Mouse (Mus musculus): ENCODE measurements around the gene Olfr985.

Gene Olfr985

GRCm38 (mm10) chr9:40130084-40130483, at the start of gene Olfr985:
Gene Olfr985 (minus strand): TSS chr9:40130184.
- DNase-seq (ENCODE audit: low read depth, low spot score), result no peak

DNA sequence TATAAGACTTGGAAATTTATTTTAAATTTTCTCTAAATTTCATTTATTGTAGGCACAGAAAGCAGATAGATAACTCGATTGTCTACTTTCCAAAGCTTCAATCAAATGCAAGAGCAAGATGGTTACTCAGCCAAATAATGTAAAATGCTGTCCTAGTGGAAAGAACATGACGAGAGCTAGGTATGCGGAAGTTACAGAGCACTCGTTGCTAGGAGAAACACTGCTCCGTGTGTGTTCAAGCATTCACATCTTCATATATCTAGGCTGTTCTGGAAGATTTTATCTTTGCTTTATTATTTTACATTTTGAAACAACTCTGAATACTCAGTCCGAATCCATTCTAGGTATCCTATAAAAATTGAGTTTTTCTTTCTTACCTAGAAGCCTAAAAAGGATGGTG, 47.0 kb upstream of the Olfr985 start:
- no peak for DNase-seq (ENCODE audit: low read depth, low spot score)

DNA sequence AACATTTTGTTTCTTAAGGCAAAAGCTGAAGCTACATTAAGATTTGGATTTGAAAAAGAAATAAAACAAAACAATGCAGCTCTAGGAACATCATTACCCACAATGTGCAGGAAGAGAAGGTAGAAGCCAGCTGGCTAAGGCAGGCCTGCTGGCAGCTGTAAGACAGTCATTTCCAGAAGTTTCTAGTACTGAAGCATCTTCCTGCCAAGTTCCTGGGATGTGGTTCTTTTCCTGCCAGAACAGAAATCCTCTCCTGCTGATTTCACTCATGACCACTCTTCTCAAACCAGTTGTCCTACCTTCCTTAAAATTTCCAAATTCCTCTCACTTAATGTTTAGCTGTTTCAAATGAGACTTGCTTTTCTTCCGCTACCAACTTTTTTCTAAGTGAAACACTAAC, 36.5 kb upstream of the Olfr985 start:
- no peak for DNase-seq (ENCODE audit: low read depth, low spot score)

- DNase-seq (ENCODE audit: low read depth, low spot score), result no peak
These were observed 25.2 kb upstream of the Olfr985 start for GRCm38 (mm10) chr9:40155118-40155644.

DNA sequence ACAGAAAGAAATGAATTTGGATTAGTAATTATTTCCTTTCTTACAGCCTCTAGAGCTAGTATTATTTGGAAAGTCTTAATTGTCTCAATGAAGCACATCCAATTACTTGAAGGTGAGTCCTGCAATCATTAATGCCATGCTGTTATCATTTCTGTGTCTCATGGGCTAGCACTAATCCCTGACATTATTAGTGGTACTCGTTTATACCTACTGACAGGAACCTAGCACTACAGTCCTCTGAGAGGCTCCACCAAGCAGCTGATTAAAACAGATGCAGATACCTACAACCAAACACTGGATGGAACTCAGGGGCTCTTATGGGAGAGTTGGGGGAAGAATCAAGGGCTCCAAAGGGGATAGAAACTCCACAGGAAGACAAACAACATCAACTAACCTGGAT, 11.6 kb upstream of the Olfr985 start:
- DNase-seq (ENCODE audit: low read depth, low spot score), result no peak

- DNase-seq (ENCODE audit: low read depth, low spot score), result no peak
These were observed 9.5 kb upstream of the Olfr985 start for GRCm38 (mm10) chr9:40139484-40139883.

DNA sequence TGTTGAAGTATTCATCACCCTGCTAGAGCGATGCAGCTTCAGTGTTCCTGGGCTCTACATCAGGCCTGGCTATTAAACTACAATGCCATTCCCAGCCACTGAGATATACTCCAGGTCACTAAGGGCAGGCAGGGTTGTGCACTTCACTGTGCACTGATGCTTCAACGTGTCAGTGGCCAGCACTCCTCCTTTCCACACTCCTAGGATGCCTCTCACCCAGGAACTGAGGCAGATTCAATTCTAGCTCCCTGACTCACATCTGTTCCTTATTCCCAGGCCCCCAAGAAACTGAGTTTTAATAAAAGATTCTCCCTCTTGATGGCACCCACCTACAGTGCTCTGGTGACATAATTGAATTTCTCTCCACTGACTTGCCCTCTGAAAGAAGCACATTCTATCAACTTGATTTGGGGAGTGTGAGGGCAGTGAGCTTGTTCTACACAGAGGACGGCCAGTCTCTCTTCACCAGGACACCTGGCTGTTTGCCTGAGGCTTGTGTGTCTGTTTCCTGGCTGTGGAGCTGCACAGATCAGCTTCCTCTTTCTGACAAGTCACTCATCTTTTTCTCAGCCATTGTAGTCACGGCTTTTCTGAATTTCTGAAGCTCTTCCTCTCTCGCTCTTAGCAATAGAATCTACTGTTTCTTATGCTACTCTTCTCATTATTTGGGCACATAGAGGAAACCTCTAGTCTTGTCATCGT, 7.2 kb upstream of the Olfr985 start:
- no peak for DNase-seq (ENCODE audit: low read depth, low spot score)

DNA sequence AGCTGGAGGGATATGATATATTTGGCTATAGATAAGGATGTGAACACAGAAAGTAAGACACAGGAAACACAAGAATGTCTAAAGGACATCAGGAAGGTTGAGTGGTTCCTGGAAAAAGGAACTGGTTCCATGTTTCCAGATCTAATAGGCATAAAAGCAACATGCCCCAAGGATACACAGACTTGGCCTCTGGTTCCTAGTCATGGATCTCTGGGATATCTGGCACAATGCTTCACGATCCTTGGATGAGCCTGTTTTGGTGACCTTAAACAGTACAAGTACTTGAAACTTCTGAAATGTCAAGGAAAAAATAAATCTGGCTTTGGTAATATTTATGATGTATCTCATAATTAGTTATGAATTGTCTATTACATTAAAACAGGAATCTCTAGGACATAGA, 572 bp upstream of the Olfr985 start:
- no peak for DNase-seq (ENCODE audit: low read depth, low spot score)

DNA sequence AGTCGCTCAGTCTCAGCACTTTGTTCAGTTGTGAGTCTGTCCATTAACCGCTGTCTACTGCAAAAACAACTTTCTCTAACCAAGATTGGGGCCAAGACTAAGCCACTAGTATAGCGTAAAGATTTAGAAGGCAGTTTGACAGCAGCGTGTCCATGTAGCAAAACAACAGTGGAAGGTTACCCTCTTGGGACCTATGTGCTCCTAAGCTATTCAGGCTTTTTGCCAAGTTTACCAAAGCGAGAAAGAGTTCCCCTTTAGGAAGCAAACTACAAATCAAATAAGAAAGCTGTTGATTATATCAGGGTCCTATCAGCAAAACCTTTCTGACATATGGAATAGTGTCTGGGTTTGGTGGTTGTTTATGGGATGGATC, 12.7 kb downstream of the Olfr985 start:
- no peak for DNase-seq (ENCODE audit: low read depth, low spot score)

GRCm38 (mm10) chr9:40116645-40117286, 13.2 kb downstream of the Olfr985 start:
- no peak for DNase-seq (ENCODE audit: low read depth, low spot score)

DNA sequence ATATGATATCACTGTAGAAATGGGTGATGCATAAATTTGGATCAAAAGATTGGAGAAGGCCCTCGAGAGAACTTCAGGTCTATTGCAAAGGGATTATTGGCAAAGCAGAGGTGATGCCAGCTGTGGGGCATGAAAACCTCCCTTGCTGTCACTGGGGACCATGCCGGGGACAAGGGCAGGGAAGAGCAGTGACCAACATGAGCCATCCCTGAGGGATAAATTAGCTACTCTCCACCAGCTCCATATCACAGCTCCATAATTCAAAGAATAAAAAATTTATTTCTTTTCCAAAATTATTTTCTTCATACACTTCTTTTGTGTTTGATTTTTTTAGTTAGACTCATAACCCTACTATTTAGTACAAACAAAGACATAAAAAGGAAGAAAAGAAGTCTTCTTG, 15.9 kb downstream of the Olfr985 start, which contains the start of gene Olfr984:
Gene Olfr984 (minus strand): TSS at position 101 of the 400 bp plus-strand sequence.
- no peak for DNase-seq (ENCODE audit: low read depth, low spot score)

DNA sequence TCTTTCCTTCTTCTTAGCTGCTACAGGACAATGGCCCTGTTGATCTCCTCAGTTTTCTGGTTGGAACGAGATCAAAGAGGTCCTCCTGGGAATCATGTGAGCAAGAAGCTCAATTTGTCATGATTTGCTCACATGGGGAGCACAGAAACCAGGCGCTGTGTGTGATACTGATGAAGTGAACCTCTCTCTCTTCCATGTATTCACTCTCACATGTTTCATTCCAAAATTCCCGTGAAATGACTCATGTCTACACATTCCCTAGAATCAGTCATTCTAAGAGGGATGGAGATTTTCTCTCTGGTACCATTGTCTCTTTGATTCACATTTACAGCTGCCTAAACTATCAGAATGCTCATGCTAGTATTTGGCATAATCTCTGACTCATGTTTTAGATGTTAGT, 35.2 kb downstream of the Olfr985 start:
- no peak for DNase-seq (ENCODE audit: low read depth, low spot score)

DNA sequence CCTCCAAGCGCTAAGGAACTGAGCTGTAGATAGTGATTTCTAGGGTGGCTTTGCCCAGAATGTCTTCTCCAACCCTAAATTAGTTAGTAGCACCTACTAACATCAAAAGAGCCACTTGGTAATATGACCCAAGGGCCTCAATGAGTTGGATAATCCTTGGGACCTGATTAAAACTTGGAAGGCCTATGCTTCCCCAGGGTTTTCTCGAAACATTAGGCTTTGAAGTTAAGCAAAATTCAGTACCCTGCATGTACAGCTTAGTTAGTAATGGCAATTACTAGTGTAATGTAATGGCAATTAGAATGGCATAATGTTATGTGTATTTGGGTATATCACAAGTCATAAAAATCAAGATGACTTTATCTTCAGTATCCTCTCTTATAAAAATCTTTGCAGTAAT, 36.5 kb downstream of the Olfr985 start, which contains the start of gene Olfr983:
Gene Olfr983 (minus strand): TSS at position 101 of the 400 bp plus-strand sequence.
- no peak for DNase-seq (ENCODE audit: low read depth, low spot score)

All from retina, adult 2 months (tissue).